Mouse (Mus musculus) embryonic fibroblast, embryonic 13.5 days (primary cell): ENCODE results near the gene Tle4.

Experiments
- CTCF ChIP-seq: IDR thresholded peaks from 2 replicates; pipeline ENCODE4 v1.5.1; 2011; ENCODE audit warnings: mild to moderate bottlenecking, control low read depth, low read length, moderate library complexity, borderline replicate concordance; ENCODE audit not compliant: insufficient read depth
- POLR2A ChIP-seq: IDR thresholded peaks from 2 replicates; pipeline ENCODE4 v1.6.1; 2011; ENCODE audit warnings: low read depth, mild to moderate bottlenecking, control low read depth, low read length, moderate library complexity

- TF ChIP-seq POLR2A (no peak), CTCF (no peak)
Observed at GRCm38 (mm10) chr19:14591809-14592535, 5.9 kb downstream of the Tle4 start.
